Mouse (Mus musculus) testis, adult 2 months (tissue): ENCODE measurements at regions not wholly inside any gene's neighbourhood (a gene's known extent, or its start where the extent isn't known, plus 50 kb on each side); places are given as distances from the start of the nearest gene placed in this dataset.

Experiments used
- CTCF ChIP-seq: fragments of 200-500 bp; IDR thresholded peaks from 2 replicates; pipeline ENCODE4 v1.5.1; 2012; ENCODE audit warnings: low read depth, mild to moderate bottlenecking, inconsistent platforms, low read length, moderate library complexity; ENCODE audit not compliant: control insufficient read depth, insufficient read depth, insufficient replicate concordance
- POLR2A ChIP-seq: fragments of 200-500 bp; IDR thresholded peaks from 2 replicates; pipeline ENCODE4 v1.6.1; 2012; ENCODE audit warnings: low read depth, mild to moderate bottlenecking, inconsistent platforms, low read length, moderate library complexity; ENCODE audit not compliant: control insufficient read depth

DNA sequence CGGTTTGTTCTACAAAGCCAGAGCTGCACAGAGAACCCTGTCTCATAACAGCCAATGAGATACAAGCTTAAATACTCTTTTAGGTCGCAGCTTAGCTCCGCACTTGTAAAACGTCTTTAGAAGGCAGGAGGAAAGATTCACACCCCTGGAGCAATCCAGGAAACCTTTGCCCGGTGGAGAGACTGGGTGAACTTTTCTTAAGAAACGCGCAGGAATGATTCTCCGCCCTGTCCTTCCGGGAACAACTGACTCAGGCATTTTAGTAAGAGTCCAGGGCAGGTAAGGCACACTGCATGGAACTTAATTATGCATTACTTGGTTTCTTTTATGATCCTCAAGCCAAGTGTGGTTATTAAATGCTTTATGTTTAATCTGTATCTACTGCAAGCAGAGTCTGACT is 70.0 kb upstream of the Ralgps2 start:
- TF ChIP-seq CTCF: no peak
- no peak for TF ChIP-seq POLR2A
